Mouse (Mus musculus): ENCODE measurements around the gene Prmt1. TPM values are rescaled to one million over a fixed set of nuclear protein-coding genes. Genes with fewer than 3 reads are reported as not detected.
A peak's percentile ranks its signal among the peaks of the same experiment; 100 is the strongest.

The Prmt1 gene
- total RNA-seq, 2 experiments from 2014 or later: 232 to 248 TPM

DNA sequence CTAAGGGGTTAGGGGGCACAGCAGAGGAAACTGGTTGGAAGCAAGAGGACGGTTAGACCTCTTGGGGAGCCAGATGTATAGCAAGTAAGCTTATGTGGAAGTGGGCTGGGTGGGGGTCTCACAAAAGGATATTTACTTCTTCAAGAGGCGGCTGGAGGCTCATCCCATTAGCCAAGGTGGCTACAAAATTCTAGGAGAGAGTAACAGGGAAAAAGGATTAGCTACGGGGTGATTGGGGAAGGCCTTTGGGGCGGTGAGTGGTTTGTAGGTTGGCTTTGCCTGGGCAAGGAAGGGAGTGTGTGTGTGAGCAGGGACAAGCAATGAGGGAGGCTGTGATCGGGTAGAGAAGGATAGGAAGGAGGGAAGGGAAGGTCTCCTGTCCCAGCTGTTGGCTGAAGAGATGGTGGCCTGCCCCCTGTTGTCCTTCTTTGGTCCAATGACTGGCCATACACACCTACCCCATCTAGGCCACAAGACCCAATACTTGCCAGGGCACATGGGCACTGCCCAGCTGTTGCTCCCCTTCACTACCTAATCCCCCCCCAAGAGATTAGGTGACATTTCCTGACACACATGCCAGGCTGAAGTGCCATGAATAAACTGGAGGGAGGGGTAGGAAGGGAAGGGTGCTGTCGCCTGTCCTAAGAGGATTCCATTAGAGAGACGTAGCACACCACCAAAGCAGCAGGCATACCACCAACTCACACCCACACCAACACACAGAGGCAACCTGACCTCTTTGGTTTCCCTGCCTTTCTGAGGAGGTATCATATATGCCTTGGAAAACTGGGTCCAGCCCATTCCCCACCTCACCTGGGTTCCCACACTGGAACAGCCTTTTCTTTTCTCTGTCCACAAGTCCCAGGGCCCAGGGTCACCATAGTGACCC is 2.2 kb downstream of the Prmt1 start:
- no peak for DNase-seq (ENCODE audit: low spot score in 2 of 2)

GRCm38 (mm10) chr7:44983085-44983484 is 3.3 kb downstream of the Prmt1 start:
- peak; percentile 87 to 90 for DNase-seq (ENCODE audit: low spot score in 2 of 2)

GRCm38 (mm10) chr7:44981539-44981938 is 4.8 kb downstream of the Prmt1 start:
- no peak for DNase-seq (ENCODE audit: low spot score in 2 of 2)

DNA sequence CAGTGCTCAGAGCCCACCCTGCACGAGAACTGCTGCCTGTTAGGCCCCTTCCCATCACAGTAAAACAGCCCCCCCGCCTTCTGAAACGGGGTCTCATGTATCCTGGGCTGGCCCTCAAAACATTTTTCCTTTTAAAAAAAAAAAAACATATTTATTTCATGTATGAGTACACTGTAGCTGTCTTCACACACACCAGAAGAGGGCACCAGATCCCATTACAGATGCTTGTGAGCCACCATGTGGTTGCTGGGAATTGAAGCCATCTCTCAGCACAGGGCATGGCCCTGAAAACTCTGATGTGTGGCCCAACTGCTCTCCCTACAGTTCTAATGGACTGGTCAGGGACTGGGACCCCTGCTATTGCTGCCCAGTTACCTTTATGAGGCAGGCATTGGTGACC is 8.1 kb downstream of the Prmt1 start:
- DNase-seq (ENCODE audit: low spot score in 2 of 2): no peak

DNA sequence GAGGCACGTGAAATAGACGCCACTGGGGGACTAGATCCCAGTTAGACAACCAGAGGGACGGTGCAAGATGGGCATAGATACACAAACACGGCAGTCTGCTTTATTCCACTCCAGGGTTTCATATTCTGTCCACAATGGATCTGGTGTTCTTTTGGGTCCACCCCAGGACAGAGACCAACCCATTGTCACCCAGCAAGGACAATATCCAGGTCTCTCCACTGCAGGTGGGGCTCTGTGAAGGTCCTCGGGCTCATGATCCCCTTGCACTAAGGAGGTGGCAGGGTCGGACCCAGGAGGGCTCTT is 11.3 kb downstream of the Prmt1 start:
- DNase-seq (ENCODE audit: low spot score in 2 of 2): no peak

DNA sequence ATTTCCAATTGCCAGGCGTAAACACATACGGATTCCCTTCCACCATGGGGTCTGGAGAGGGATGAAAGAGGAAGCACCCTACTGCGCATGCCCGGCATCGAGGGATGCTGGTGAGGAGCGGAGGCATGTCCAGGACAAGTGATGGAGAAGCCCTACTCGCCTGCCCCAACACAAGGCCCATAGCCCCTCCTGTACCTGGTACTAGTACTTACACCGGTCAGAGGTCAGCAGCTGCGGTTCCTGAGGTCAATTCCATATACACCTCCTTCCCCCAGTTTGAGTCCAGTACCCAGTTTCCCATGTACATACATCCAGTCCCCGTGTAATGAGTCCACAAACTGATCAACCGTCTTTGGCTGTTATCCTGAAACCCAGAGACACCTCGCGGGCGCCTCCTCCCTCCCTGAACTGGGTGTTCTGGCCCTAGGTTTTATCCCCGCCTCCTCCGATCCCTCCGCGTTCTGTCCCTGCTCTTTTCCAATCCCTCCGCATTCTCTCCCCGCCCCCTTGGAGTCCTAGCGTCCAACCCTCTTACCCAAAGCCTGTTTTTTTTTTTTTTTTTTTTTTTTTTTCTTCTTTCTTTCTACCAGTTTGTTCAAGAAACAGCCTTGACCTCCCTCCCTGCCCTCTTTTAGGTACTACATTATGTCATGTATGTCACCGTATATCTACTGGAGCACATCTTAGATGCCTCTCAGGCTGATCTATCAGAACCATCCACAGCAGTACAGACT is 11.8 kb downstream of the Prmt1 start, which contains the start of gene Cpt1c:
Cpt1c (minus strand) TSS at position 469 of the 734 bp plus-strand sequence.
- DNase-seq (ENCODE audit: low spot score in 2 of 2): peak; percentile 89

DNA sequence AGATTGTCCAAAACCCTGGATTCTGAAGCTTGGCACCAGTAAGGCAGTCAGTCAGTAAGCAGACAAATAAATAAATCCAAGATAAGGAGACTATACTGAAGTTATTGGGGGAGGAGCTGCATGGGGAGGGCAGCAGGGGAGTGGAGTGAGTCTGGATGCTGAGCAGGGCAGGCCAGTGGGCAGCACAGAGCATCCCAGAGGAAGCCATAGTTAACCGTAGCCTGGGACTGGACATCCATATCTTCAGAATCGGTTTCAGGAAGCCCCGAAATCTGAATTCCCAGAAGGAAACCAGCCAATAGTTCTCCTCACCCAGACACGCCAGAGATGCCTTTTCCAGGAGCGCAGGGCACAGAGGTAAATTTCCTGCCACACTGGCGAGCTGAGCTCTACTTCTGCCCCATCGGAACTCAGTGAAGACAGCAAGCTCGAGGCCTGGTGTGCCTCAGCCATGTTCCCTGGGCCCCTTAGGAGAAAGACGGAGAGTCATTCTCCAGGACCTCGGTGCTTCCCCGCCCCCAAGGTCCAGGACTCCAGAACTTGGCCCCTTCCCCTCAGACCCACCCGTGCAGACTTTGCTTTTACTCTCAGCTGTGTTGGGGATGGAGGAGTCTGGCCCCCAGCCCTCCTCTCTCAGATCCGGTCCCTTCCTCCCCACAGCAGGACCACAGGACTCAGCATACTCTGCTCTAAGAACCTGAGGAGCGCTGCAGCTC is 12.8 kb downstream of the Prmt1 start:
- DNase-seq (ENCODE audit: low spot score in 2 of 2): no peak

GRCm38 (mm10) chr7:44971142-44971541 is 15.2 kb downstream of the Prmt1 start:
- no peak for DNase-seq (ENCODE audit: low spot score in 2 of 2)

- DNase-seq (ENCODE audit: low spot score in 2 of 2): peak; percentile 82 to 87
These were observed 16.1 kb downstream of the Prmt1 start for GRCm38 (mm10) chr7:44970231-44970691.

GRCm38 (mm10) chr7:44966638-44967037 is 19.7 kb downstream of the Prmt1 start:
- no peak for DNase-seq (ENCODE audit: low spot score in 2 of 2)

- DNase-seq (ENCODE audit: low spot score in 2 of 2): peak in 1 of 2 experiments; percentile 22
These were observed 20.4 kb downstream of the Prmt1 start for GRCm38 (mm10) chr7:44965975-44966374.

GRCm38 (mm10) chr7:44964990-44965389 is 21.4 kb downstream of the Prmt1 start:
- DNase-seq (ENCODE audit: low spot score in 2 of 2): no peak

DNA sequence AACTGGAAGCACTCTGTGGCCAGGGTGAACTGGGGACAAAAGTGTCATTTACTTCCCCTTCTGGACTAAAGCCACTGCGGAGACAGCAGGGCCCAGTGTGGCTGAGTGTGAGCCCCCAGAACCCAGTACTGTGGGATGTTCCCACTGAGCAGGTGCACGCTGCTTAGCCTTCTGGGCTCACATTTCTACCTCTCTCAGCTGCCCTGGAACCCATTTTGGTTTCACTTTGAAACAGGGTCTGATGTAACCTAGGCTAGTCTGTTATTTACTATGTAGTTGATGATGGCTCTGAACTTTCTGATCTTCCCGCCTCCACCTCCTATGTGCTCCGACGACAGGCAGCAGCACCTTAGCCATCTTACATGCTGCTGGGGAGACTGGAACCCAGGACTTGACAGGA is 23.5 kb downstream of the Prmt1 start:
- no peak for DNase-seq (ENCODE audit: low spot score in 2 of 2)

DNA sequence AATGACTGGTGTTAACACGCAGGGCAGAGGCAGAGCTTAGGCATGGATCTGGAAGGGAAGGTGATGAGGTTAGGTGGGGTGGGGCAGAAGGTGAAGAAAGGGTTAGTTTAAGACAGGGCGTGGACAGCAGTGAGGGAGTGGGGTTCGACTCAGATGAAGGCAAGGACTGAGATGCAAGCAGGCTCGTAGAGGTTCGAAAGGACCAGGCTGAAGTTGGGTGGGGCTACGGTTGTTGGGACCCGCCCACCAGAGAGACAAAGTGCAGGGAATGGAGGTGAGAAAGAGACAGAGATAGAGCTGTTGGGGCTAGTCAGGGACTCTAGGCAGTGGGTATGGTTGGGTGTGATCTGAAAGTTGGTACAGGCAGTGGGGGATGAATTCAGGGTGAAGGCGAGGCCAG is 24.0 kb downstream of the Prmt1 start:
- no peak for DNase-seq (ENCODE audit: low spot score in 2 of 2)

DNA sequence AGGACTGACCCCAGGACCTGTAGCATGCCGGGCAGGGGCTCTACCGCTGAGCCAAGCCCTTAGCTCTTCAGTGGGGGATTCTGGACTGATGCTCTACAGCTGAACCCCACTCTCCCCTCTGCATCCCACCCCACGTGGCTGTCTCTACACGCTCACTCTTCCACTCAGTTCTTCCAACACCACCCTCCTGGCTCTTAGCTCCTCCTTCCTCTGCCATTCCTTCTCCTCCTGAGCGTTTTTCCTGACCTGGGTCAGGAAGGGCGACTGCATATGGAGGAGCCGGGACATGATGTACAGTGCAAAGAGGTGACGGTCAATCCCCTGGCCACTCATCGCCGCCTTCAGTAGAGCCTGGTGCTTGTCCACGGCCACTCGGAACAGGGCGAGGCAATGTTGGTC is 25.9 kb downstream of the Prmt1 start:
- DNase-seq (ENCODE audit: low spot score in 2 of 2): no peak

DNA sequence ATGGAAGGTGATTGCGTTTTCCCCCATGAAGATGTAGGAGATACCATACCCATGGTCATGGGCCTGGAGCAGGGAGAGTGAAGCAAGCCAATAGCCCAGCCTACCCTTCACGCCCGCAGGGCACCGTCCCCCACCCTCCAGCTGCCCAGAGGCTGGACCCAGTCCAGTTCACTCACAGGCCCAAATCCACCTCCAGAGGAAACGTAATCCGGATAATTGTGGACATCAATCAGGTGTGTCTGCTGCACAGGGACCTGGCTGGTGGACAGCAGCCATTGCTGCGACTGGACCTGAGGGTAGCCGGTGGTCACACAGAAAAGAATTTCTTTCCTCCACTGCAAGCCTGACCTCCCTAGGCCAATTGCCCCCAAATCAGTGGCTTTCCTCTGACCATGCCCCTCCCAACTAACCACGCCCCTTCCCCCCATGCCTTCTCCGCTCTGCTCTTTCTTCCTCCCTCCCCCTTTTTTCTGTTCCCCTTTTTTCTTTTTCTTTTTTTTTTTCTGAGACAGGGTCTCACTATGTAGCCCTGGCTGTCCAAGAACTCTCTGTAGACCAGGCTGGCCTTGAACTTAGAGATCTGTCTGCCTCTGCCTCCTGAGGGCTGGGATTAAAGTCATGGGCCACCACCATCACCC is 26.4 kb downstream of the Prmt1 start:
- DNase-seq (ENCODE audit: low spot score in 2 of 2): no peak

- DNase-seq (ENCODE audit: low spot score in 2 of 2): no peak
These were observed 27.1 kb downstream of the Prmt1 start for GRCm38 (mm10) chr7:44959281-44959680.

- peak; percentile 53 to 59 for DNase-seq (ENCODE audit: low spot score in 2 of 2)
These were observed 28.2 kb downstream of the Prmt1 start for GRCm38 (mm10) chr7:44958208-44958607.

GRCm38 (mm10) chr7:44957183-44957835 is 29.1 kb downstream of the Prmt1 start:
- DNase-seq (ENCODE audit: low spot score in 2 of 2): no peak

DNA sequence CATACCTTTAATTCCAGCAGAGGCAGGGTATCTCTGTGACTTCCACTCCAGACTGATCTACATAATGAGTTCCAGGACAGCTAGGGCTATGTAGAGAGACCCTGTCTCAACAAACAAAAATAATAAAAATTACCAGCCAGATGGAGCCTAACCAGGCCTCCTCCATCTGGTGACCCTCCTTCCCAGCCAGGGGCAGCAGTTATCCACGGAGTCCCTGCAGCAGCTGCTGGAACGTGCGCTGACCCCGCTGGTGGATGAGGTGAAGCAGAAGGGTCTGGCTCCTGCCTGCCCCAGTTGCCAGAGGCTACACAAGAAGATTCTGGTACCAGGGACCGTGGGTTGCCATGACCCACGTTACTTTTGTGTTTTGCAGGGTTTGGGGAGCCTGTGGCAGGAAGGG is 30.1 kb downstream of the Prmt1 start:
- DNase-seq (ENCODE audit: low spot score in 2 of 2): no peak

DNA sequence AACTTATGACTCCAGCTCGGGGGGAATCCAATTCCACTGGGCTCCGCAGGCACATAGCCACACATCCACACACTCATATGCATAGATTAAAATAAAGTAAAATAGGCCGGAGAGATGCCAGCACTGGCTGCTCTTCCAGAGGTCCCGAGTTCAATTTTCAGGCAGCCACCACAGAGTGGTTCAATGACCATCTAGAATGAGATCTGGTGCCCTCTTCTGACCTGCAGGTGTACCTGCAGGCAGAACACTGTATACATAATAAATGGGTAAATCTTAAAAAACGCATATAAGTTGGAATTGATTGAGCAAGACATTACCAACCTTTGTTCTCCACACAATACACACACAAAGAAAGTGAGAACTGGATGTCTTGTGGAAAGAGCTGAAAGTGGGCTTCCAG is 30.7 kb downstream of the Prmt1 start:
- no peak for DNase-seq (ENCODE audit: low spot score in 2 of 2)

All from layer of hippocampus, postnatal 10 days (tissue).